Mouse (Mus musculus) lung, embryonic 15.5 days (tissue): ENCODE measurements around the gene Pitpnc1. TPM values are rescaled to one million over a fixed set of nuclear protein-coding genes. Genes with fewer than 3 reads are reported as not detected.

ENCODE experiments used
- ATAC-seq: fragments of 200-750 bp; cut with Nextera tagmentation; 2 replicates; pipeline ENCODE4 v1.8.0; 2017; ENCODE audit warnings: moderate number of reproducible peaks, borderline replicate concordance; ENCODE audit not compliant: low FRiP score, low TSS enrichment; ENCODE audit errors: extremely low read depth
- H3K27ac ChIP-seq: fragments of 300-500 bp; sonication (generic); 2 replicates; pipeline ENCODE4 v1.5.1; 2015; ENCODE audit warnings: moderate library complexity, mild to moderate bottlenecking, inconsistent platforms
- H3K27me3 ChIP-seq: fragments of 300-500 bp; sonication (generic); 2 replicates; pipeline ENCODE4 v1.6.1; 2015; ENCODE audit warnings: inconsistent platforms
- H3K36me3 ChIP-seq: fragments of 300-500 bp; sonication (generic); 2 replicates; pipeline ENCODE4 v1.6.1; 2015; ENCODE audit warnings: inconsistent platforms
- H3K4me1 ChIP-seq: fragments of 300-500 bp; sonication (generic); 2 replicates; pipeline ENCODE4 v1.6.1; 2015; ENCODE audit warnings: inconsistent platforms
- H3K4me2 ChIP-seq: fragments of 300-500 bp; sonication (generic); 2 replicates; pipeline ENCODE4 v1.6.1; 2015; ENCODE audit warnings: inconsistent platforms, mild to moderate bottlenecking, moderate library complexity
- H3K4me3 ChIP-seq: fragments of 300-500 bp; sonication (generic); 2 replicates; pipeline ENCODE4 v1.5.1; 2015; ENCODE audit warnings: mild to moderate bottlenecking, inconsistent platforms
- H3K9ac ChIP-seq: fragments of 300-500 bp; sonication (generic); 2 replicates; pipeline ENCODE4 v1.6.1; 2015; ENCODE audit warnings: inconsistent platforms
- H3K9me3 ChIP-seq: fragments of 300-500 bp; sonication (generic); 2 replicates; pipeline ENCODE4 v1.6.1; 2016; ENCODE audit warnings: inconsistent platforms
- WGBS: fragments of 180-500 bp; shearing (Covaris S2); methylation state at CpG from one replicate; pipeline ENCODE4 v1.1.7; 2015; 5-methylcytosine and 5-hydroxymethylcytosine counted together
- polyA plus RNA-seq: library from polyadenylated mRNA; unstranded; fragments of >200 nt; fragmentation: Nextera tagmentation; extraction: Ambion mirVana; gene quantifications from 2 replicates; pipeline ENCODE4 v1.2.1, GENCODE M21; 2015

Pitpnc1 gene
- polyA plus RNA-seq, 1 experiment from 2014 or later, result 16.7 TPM

GRCm38 (mm10) chr11:107161215-107161614, 309.3 kb downstream of the Pitpnc1 start:
- Histone ChIP-seq H3K27ac (no peak overlapping the region), H3K4me2 (no peak overlapping the region), H3K4me3 (no peak overlapping the region), H3K36me3 (peaks cover 8% of the 10 kb centered on the region), H3K9me3 (no peaks in the 10 kb centered on the region), H3K27me3 (no peaks in the 10 kb centered on the region), H3K9ac (no peak overlapping the region), H3K4me1 (no peaks in the 10 kb centered on the region)
- WGBS, result 60% methylated on average over 4 of the region's 4 CpGs
- ATAC-seq, result no peak

- Histone ChIP-seq H3K9ac (no peak overlapping the region), H3K27me3 (no peaks in the 10 kb centered on the region), H3K4me2 (no peak overlapping the region), H3K4me3 (no peak overlapping the region), H3K36me3 (no peaks in the 10 kb centered on the region), H3K4me1 (no peaks in the 10 kb centered on the region), H3K9me3 (no peaks in the 10 kb centered on the region), H3K27ac (no peak overlapping the region)
- 44% methylated on average over 1 of the region's 1 CpGs for WGBS
- ATAC-seq, result no peak
Observed at GRCm38 (mm10) chr11:107159034-107159433, 311.5 kb downstream of the Pitpnc1 start.

Other genes with a start within 250 kb of the Pitpnc1 start
- 166 and 178 TPM in 2 replicates for gene Psmd12, start 8.8 kb upstream of the Pitpnc1 start, polyA plus RNA-seq
- gene Helz, start 77.2 kb upstream of the Pitpnc1 start, polyA plus RNA-seq, result 17.1 and 20.2 TPM in 2 replicates
- 0.43 TPM in 1 of 2 replicates, not detected in the other for gene Cacng1, start 245.8 kb upstream of the Pitpnc1 start, polyA plus RNA-seq